Mouse (Mus musculus): Measurements from ENCODE around the gene Wnt10b.
"Not testable (repeated sequence)": the region's sequence is repeated elsewhere in the genome, so short reads cannot be mapped to it uniquely, and the experiment has no call there.

Wnt10b gene

DNA sequence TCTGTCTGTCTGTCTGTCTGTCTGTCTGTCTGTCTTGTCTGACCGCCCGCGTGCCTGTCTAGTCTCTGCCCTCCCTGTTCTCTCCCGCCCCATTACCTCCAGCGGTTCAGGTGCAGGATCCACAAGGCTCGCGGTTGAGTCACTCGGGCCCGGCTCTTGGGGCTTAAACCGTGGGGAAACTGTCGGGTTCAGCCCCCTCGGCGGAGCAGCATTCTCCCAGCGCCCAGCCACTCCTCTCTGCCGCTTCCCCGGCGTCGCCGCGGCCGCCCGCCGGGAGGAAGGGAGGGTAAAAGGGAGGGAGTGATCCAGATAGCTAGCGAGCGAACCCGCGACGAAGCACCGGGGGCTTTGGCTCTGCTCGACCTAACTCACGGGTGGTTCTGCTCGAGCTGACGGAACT, at the start of gene Wnt10b:
Gene Wnt10b, minus strand, starts transcription at position 389 of the 400 bp plus-strand sequence.
- no peak for DNase-seq (ENCODE audit: low spot score in 2 of 2)

DNA sequence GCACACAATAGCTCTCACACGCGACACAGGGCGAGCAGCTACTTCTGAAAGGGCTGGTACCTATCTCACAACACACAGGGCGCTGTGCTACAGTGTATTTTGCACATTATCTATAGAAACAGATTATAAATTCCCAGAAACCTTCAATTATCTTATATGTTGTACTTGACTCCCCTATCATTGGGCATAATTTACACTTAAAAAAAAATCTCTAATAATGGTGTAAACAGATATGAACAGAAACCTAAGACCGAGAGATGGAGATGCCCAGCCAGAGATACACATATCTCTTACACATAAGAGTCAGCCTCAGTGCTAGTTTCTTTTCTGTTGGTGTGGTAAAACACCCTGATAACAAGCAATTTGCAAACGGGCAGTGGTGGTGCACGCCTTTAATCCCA, 49.7 kb upstream of the Wnt10b start:
- DNase-seq (ENCODE audit: low spot score in 2 of 2), result no peak

DNA sequence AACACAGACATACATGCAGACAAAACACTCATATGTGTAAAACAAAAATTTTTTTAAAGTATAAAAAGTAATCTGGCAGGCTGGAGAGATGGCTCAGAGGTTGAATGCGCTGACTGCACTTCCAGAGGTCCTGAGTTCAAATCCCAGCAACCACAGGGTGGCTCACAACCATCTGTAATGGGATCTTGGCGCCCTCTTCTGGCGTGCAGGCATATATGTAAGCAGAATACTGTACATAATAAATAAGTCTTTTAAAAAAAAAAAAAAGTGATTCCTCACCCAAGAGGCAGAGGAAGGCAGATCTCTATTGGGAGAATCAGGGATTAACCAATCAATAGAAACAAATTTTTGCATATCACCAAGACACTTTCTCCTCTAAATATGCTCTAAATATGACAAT, 45.5 kb upstream of the Wnt10b start:
- no peak for DNase-seq (ENCODE audit: low spot score in 2 of 2)

DNA sequence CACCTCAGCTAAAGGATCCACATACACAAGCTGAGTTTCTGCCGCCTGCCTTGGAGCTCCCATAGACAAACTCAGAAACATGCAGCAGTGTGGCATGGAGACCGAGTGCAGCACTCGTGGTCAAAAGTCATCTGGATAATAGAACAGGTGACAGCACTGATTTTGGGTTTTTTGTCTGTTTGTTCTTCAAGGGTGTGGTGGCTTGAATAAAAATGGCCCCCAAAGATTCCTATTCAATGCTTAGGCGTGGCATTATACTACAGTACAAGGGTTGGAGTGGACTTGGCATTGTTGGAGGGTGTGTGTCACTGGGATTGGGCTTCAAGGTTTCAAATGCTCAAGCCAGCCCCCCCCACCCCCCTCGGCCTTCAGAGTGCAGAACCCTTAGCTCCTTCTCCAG, 44.2 kb upstream of the Wnt10b start:
- DNase-seq (ENCODE audit: low spot score in 2 of 2), result no peak

DNA sequence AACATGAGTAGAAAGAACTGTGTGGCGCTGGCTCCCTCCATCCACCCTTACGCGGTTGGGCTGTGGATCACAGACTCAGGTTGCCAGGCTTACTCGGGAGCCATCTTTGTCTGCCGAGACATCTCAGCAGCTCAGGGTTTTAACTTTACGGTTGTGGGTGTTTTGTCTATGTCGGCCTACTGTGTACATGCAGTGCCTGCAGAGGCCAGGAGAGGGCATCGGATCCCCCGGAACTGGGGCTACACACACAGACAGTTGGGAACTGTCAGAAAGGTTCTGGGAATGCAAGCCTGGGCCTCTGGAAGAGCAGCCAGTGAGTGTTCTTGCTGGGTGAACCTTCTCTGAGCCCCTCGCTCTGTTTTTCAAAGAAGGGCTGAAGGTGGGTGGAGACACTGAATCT, 43.5 kb upstream of the Wnt10b start:
- peak; percentile 19 to 37 for DNase-seq (ENCODE audit: low spot score in 2 of 2)

DNA sequence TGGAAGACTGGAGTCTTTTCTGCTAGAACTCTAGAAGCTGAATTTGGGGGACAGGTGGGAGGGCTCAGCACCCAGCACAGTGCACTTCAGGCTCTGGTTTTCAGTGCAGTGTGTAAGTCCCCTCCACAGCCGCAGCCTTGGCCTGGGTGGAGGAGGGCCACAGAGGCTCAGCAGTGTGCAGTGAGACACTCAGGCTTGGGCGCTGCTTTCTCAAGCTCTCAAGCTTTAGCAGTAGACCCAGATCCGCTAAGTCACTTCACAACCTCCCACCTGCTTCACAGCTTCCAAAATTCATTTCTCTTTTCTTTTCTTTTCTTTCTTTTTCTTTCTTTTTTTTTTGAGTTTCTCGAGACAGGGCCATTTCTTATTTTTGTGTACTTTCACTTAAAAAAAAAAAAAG, 43.0 kb upstream of the Wnt10b start:
- DNase-seq (ENCODE audit: low spot score in 2 of 2), result no peak

DNA sequence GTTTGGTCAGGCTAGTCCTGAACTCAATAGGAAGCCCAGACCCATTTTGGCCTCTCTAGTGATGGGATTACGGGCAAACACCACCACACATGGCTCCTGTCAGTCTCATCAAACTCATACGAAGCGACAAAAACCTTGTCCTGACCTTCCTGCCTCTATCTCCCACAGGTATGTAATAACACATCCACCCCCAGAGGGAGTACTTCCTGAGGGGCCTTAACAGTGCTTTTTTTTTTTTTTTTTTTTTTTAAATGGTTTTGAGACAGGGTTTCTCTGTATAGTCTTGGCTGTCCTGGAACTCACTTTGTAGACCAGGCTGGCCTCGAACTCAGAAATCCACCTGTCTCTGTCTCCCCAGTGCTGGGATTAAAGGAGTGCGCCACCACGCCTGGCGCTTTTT, 40.2 kb upstream of the Wnt10b start:
- no peak for DNase-seq (ENCODE audit: low spot score in 2 of 2)

DNA sequence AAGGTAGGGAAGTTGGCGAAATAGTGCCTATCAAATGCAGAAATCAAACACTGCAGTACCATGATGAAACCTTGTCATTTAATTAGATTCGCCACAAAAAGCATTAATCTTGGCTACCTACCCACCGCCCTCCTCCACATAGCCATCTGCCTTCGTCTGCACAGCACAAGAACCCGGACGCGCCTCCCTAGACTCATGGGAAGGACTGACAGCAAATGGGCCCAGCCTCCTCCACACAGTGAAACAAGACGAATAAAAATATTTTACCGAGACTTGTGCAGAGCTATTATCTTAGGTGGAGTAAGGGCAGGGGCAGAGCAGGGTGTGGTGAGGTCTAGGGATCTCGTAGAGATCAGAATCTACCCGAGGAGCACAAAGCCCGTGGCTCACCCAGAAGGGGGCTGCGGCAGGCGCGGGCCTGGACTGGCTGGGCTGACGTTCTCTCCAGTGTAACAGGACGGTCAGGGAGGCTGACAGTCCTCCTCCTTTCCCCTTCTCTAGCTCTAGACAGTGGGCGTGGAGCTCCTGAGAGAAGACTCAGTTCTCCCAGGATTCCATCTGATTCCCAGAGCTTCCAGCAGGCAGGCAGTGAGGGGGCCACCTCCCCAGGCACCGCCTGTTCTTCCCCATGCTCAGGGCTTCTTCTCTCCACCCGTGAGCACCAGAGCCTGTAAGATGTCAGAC, 34.9 kb upstream of the Wnt10b start:
- DNase-seq (ENCODE audit: low spot score in 2 of 2), result no peak

DNA sequence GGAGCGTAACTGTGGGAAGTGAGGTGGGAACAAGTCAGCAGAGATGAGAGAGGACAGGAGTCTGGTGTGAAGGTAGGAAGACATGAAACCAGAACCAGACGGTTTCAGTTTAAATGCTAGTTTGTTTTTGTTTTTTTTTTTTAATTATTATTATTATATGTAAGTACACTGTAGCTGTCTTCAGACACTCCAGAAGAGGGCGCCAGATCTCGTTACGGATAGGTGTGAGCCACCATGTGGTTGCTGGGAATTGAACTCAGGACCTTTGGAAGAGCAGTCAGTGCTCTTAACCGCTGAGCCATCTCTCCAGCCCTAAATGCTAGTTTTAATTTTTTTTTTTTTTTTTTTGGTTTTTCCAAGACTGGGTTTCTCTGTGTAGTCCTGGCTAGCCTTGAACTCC, 32.3 kb upstream of the Wnt10b start:
- not testable (repeated sequence) for DNase-seq (ENCODE audit: low spot score in 2 of 2)

DNA sequence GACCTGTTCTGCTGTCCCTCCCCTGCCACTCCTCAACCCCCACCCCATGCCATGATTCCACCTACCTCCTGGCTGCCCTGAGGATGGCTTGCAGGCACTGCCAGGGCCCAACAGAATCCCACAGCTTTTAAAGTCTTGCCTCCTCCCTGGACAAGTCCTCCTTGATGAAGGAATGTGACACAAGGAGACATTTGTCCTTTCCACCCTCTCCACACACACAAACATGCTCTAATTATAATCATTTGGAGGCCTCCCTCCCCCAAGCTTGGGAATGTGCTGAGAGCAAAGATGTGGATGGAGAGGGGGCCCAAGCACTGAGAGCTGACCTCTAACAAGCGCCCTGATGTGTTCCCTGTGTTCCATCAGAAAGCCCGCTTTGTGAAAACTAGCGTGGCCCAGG, 31.4 kb upstream of the Wnt10b start, which contains the start of gene Ddn:
Gene Ddn, minus strand, starts transcription at position 101 of the 400 bp plus-strand sequence.
- no peak for DNase-seq (ENCODE audit: low spot score in 2 of 2)

DNA sequence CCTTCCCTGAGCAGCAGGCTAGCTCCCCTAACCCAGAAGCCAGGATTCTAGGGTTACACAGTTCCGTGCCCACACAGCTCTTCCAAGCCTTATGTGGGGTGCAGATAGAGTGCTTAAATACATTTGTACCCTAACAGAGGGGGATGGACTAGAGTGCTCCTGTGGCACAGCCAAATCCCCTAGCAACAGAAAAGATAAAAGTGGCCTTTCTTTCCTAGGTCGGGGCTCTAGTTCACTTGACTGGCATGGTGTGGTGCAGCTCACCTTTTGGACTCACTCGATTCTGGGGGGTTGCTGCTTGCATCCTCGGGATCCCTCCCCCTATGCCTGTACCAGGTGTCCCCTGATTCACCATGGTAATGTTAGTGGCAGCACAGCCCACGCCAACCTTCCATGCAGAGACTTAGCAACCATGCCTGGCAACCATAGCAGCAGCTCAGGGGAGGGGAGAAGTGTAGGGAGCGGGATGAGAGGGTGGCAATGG, 30.7 kb upstream of the Wnt10b start:
- no peak for DNase-seq (ENCODE audit: low spot score in 2 of 2)

DNA sequence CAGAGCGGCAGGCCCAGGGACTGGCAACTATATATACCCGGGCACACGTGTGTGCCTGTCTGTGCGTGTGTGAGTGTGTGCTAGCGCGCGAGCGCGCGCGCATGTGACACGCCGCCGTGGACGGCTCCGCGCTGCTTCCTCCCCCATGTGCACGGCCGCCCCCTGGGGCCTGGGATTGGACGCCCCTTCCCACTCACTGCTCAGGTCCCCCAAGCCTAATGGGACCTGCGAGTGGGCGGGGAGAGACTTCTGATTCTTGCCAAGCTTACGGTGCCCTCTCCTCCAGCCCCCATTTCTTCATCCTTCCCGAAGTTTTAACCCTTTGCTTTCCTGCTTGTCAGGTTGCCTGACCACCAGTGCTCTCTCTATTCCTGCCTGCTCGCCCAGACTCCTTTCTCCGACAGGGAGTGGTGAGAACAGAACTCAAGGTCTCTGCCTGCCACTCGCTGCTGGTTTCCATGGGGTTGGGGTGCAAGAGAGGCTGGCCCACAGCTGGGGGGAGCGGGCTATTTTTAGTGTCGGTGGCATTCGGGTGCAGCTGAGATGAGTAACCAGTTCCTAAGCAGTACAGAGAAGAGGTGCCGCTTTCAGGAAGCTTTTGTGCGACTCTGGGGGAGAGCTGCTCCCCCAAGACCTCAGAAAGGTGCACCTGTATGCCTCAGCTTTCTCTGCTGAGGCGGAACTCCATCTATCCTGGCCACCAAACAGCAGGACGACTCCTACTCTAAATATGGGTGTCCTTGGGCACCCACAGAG, 30.1 kb upstream of the Wnt10b start:
- DNase-seq (ENCODE audit: low spot score in 2 of 2), result no peak

DNA sequence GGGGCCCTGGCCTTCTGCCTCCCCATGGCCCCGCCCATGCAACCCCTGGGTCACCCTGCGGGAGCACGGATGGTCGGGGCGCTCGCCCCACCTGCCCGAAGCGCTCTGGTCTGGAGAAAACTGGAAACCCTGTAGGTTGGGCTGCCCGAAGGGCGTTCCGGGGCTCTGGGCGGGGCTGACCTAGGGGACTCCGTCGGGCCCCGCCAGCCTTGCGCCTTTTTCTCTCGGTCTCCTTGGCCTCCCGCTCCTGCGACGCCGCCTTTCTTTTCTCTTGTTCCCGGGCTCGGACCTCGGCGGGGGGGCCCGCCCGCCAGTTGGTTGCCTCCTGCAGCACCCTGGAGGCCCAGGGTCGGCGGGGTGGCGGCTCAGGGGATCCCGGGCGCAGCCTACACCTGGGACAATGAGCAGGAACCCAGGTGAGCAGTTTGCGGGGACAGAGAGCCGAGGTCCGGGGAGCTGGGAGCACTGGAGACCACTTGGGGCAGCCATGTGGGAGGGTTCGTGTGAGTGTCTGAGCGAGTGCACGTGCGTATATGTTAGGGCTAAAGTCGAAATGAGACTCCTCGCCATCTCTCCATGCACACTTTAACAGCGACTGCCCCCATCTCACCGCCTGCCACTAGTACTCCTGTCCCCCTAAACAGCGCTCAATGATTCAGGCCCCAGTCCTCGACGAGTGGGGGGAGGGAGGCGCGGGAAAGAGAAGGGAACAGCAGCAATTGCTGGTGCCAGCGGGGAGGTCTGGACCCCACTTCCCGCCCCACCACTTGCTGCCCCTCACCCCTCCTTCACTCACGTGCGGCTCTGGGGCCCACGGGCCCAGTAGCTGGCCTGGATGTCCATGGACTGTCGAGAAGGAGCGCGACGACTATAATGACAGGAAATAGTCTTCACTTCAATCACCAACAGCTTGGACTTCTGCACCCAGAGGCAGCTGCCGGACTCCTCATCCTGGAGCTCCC, 29.1 kb upstream of the Wnt10b start:
- DNase-seq (ENCODE audit: low spot score in 2 of 2), result no peak

DNA sequence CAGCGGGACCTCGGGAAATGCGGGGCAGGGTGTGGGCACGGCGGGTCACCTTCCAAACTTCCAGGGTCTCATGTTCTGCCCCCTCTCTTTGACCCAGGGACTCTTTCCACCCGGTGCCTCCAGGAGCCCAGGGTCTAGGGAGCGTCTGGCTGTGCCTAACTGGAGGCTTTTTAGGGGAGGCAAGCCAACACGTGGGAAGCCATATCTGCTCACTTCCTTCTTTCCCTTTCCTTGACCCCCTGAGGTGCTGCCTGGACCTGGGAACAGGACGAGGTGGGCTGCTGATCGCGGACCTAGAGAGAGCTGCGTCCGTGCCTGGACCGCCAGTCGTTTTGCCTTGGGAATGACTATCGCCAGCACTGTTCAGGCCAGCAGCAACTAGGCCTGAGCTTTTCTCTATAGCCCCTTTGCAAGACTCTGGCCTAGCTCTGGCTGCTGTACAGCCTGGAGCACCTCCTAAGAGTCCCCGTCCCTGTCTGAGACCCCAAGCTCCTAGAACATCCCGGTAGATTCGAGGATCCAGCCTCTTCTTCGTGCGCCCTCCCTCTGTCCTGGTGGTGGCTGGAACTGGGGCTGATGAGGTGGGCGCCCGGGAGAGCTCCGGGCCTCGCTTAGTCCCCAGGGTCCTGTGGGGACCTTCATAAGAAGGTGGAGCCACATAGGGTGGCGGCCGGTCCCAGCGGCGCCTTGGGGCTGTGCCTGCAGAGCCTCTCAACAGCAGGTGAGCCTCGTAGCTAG, 28.3 kb upstream of the Wnt10b start:
- no peak for DNase-seq (ENCODE audit: low spot score in 2 of 2)

DNA sequence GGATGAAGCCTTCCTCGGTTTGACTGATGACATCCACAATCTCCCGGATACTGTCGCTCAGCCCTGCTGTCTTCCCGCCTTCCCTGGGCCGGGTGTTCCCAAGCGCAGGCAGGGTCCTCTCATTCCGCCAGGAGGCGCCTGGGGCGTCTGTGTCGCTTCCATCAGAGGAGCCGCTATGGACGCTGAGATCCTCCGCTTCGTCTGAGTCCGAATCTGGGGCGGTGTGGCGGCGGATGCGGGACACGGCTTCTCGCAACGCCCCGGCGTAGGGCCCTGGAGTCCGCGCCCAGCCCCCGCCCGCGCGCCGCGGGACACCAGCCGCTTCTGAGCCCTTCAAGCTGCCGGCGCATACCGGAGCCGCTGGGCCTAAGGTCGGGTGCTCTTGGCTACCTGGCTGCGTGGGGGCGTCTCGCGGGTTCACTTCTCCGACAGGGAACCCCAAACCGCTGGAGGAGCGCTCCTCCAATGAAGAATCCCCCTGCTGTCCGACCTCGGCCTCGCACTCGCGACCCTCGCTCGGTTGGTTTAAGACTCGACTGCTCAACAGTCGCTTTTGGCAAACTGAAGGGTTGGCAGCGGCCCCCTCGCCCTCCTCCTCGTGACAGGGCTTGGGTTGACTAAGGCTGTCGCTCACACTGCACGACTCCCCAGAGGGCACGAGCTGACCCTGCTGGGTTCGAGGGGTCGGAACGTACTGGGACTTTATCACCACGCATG, 27.5 kb upstream of the Wnt10b start:
- peak in 1 of 2 experiments; percentile 32 for DNase-seq (ENCODE audit: low spot score in 2 of 2)

DNA sequence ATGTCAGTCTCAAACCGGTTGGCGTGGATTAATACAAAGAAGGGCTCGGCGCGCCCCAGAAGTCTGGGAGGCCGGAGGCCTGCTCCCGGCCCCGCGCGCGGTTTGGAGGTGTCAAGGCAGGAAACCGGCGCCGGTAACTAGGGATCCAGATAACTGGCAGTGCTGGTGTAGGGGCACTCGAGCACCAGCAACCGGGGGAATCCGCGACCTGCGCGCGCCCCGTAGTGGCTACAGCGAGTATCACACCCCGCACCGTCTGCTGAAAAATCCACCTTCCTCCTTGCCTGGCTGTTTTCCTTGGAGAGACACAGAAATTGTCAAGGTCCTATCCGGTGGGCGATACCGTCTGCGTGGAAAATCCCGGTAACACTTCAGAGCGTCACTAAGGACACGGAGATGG, 26.1 kb upstream of the Wnt10b start:
- peak; percentile 51 to 71 for DNase-seq (ENCODE audit: low spot score in 2 of 2)

DNA sequence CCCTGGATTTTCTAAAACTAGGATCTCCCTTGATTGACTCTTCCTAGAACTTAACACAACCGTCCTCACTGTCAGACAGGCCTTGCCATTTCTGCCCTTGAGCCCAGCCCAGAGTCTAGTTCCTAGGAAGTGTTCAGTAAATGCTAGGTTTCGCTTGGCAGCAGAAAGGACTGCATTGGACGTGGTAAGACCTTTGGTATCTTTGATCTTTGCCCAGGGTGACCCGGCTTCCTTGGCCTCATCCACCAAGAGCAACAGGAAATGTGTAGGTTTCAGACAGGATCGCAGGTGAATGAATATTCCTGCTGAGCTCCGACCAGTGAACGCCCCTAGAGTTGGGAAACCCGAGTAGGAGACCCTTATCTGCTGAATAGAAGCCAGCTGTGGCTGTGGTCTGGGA, 25.0 kb upstream of the Wnt10b start:
- DNase-seq (ENCODE audit: low spot score in 2 of 2), result no peak

DNA sequence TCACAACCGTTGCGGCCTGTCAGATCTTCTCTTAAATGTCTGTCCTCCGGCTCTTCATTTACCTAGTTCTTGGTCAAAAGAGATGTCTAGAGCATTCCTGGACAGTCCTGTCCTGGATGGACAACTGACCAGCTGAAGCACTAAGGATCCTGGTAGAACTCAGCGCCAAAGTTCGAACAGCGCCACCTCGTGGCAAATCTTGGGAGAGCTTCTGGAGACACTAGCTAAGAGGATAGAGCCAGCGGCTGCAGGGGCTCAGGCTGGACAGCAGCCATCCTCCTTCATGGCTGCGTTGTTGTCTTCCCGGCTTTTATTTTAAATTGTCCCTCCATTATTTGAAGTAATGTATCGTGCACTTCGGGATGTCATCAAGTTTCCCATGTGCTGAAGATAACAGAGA, 21.4 kb upstream of the Wnt10b start:
- peak; percentile 45 to 77 for DNase-seq (ENCODE audit: low spot score in 2 of 2)

DNA sequence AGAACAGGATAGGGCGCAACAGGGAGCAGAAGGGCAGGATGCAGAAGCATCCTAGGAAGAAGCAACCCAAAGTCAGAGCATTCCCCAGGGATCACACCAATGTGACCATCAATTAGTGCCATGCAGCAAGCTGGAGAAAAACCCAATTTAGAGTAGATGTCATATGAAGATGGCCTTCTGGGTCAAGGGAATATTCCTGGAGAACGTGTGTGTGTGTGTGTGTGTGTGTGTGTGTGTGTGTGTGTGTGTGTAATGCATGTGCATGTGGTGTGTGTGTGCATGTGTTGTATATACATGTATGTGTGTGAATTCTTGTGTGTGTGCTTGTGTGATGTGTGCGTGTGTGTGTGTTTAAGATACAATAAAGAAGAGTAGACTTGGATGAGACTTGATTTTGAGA, 21.0 kb upstream of the Wnt10b start:
- DNase-seq (ENCODE audit: low spot score in 2 of 2), result no peak

DNA sequence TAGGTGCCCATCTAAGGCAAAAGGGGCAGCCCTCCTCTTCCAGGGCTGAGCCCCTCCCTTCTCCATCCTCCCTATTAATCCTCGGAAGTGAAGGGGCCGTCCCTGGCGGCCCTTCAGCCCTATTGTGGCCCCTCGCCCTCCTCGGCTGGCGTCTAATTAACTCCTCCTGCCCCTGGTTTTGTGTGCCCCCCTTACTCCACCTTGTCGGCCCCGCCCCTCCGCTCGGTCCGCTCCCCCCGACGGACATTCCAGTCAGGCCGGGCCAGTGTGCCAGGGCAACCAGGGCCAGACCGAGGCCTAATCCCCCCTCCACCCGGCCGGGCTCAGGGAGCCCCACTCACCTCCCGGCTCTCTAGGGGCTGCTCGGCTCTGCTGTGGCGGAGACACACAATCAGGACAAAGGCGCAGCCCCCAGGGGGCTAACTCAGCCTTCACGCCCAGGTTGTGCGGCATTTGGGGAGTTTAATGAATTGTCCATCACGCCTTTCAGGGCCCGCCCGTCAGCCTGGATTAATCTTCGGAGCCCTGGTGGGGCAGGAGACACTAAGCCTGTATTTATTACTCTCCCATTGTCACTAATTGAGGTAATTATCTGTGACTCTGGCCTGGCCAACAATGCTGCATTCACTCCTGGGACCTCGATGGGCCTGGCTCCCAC, 20.0 kb upstream of the Wnt10b start:
- DNase-seq (ENCODE audit: low spot score in 2 of 2), result no peak

Data from spleen, postnatal 14 days (tissue).